Mouse (Mus musculus): ENCODE results near the gene Fktn.
"Not testable (repeated sequence)": the region's sequence is repeated elsewhere in the genome, so short reads cannot be mapped to it uniquely, and the experiment has no call there.

The Fktn gene

DNA sequence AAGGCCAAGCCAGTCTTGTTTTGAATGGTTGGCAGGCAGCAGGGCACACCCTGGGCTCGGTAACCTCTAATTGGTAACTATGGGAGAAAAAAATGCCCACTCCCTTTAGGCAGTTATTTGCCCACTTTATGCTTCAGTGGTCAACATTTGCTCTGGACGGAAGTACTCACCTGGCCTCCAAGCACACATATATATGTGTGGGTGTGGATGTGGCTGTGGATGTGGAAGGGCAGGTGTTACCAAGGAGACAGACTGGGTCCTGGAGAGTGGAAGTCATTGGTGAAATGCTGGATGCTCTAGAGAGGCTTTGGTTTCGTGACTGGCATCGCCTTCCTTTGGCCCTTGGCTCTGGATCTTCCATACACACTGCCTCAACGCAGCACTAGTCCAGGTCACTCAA, 58.2 kb downstream of the Fktn start:
- no peak for DNase-seq (ENCODE audit: low spot score in 2 of 2)

DNA sequence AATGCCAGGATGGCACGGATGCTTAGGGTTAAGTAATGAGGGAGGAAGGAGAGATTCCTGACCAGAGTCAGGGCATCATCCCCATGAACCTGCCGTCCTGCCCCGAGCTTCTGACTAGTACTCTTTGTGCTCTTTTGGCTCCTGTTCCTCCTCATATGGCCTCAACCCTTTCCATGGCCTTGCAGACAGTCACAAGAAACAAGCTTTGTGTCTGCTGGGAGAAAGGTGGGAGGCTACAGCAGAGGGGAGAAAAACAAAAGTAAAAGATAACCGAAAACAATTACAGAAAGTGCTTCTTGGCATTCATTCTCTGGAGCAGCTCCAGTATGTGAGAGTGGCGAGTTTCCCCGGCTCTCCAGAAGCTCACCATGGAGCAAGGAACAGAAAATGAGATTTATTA, 60.1 kb downstream of the Fktn start:
- no peak for DNase-seq (ENCODE audit: low spot score in 2 of 2)

DNA sequence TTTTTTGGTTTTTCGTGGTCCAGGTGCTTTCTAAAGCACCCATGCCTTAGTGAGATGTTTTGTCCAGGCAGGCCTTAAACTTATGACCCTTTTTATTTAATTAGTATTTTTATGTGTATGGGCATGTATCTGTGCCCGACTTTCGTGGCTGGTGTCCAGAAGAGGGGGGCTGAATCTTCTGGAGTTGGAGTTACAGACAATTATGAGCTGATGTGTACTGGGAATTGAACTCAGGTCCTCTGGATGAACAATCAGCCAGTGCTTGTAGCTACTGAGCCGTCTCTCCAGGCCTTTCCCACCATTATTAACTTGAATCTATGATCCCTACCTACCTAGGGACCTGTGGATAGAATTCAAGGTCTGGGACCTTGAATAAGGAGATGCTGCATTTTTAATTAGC, 67.6 kb downstream of the Fktn start:
- DNase-seq (ENCODE audit: low spot score in 2 of 2), result no peak

DNA sequence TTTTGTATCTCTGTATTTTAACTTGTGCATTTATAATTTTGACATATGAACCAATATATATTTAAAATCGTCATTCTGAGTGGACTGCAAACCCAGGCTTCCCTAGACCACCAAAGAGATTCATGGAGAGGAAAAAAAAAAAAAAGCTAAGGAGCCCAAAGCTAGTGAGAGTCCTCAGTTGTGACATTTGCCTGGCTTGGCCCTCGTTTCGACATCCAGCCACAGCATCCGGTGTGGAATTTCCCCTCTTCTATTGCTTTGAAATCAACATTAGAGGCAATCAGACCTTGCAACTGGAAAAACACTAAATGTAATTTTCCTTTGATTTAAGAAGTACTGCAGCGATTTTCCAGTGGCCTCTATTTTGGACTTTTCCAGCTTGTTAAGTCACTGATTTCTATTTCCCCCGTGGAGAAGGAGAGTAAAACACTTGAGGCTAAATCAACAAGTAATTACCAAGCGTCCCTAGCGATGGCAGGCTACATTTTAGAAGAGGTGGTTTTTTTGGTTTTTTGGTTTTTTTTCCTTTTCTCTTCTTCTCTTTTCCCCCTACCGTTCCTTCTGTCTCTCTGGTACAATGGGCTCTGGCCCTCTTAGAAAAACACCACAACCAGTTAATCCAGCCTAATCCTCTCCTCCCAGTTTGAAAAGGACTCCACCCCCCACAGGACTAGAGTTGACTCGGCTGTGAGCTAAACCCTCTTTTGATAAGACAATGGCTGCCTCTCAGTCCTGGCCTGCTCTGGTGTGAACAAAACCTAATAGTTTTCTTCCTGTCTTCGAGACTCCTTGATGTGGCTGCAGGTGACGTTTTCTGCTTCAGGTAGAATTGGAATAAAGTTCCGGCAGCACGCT, 68.6 kb downstream of the Fktn start:
- DNase-seq (ENCODE audit: low spot score in 2 of 2), result peak in 1 of 2 experiments; percentile 6

DNA sequence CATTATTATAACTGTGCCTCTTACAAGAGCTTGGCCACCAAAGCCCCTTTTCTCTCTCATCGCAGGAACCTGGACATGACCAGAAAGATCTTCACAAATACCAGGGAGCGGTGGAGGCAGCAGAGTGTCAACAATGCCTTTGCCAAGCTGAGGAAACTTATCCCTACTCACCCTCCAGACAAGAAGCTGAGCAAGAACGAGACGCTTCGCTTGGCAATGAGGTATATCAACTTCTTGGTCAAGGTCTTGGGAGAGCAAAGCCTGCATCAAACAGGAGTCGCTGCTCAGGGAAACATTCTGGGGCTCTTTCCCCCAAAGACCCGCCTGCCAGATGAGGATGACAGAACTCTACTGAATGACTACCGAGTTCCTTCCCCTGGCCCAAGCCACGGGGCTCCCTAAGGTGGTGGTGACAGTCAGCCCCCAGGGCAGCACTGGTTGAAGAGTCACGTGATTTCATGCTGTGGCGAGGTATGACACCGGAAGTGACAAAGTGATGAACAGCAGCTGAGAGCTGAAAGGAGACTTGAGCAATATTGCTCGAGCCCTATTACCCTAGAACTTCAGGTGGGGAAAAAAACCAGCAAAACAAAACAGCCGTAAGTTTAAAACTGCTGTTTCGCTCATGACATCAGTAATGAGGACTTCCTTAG, 72.1 kb downstream of the Fktn start:
- peak; percentile 49 to 56 for DNase-seq (ENCODE audit: low spot score in 2 of 2)

DNA sequence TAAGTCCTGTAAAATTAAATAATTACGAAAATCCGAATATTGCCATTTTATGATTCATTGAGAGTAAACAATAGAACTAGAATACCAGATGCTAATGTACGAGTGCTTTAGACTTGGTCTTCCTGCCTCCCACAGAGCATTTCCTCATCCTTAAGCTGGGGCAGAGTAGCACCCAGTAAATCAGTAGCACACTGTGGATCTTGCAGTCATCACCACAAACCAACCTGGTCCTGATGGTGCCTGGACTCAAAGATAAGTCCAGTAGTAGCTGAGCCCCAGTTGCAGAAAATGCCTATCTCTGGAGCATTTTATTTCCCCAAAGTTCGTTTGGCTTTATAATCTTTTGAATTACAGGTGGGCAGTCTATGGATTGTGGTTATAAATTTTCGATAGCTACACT, 73.1 kb downstream of the Fktn start:
- no peak for DNase-seq (ENCODE audit: low spot score in 2 of 2)

DNA sequence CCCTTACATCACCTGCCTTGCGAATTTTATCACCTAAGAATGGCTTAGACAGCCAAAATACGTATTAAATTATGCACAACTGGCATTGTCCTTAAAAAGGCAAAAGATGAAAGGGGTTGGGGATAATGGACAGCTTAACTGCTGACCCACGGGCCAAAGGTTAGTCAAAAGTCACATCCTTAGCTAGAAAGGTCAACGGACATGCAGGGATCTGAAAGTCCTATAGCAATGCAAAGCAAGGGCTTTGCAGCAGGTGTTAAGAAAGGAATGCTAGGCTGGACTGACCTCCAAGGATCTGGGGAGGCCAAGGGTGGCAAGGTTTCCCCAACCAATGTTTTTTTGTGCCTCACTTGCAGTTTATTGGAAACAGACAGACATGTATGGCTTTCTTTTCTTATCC, 75.5 kb downstream of the Fktn start:
- no peak for DNase-seq (ENCODE audit: low spot score in 2 of 2)

DNA sequence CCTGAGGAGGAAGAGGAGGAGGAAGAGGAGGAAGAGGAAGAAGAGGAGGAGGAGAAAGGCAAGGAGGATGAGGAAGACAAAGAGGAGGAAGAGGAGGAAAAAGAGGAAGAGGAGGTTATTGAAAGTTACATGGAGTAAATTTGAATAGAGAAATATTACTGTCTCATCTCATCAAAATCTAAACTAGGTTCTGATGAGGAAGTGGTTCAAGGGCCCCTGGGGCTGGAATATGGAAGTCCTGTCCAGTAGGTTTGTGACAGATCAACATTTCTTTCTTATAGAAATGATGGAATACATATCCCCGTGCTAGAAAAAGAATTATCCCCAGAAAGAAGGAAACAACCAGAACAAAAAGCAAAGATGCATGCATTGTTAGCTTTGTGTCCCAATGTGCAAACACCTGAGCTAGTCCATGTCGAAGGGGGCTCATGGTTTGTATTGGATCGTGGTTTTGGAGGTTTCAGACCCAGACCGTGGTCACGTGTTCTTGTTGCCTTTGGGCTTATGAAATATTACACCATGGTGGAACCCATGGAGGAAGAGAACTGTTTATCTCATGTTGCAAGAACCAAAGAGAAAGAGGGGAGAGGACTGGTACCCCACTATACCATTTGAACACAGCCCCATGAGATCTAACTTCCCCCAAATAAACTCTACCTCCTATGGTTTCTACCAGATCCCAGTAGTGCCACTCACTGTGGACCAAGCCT, 80.6 kb downstream of the Fktn start:
- DNase-seq (ENCODE audit: low spot score in 2 of 2), result no peak

DNA sequence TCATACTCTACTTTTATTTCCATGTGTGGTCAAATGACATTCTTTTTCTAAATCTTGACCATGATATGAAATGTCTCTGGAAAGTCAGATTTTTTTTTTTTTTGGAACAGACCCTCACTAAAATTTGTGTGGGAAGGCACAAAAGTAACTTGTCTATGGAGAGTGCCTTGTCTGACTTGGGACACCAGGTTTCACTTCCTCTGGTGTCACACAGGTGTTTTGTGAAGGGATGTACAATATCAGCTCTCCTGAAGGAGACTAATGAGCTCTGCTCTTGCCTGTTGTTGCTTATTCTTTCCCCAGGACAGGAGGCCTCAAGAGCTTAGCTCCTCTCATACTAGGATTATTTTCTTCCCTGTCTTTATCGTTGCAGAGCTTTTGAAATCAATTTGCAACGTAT, 81.3 kb downstream of the Fktn start:
- DNase-seq (ENCODE audit: low spot score in 2 of 2), result no peak

DNA sequence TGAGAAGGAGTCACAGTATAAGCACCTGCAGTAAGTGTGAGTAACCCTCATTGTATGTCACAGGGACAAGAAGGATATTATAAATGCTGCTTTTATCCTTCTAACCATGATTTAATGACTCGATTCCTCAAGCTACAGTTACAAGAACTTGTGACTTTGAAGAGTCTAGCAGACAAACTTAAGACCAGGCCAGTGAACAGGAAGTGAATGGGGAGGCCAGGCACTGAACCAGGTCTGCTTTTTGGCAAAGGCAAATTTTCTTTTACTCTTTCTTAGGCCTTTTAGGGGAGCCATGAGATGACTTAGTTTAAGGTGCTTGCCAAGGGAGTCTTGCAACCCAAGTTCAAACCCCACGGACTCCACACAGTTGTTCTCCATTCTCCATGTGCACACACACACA, 81.9 kb downstream of the Fktn start:
- DNase-seq (ENCODE audit: low spot score in 2 of 2), result no peak

DNA sequence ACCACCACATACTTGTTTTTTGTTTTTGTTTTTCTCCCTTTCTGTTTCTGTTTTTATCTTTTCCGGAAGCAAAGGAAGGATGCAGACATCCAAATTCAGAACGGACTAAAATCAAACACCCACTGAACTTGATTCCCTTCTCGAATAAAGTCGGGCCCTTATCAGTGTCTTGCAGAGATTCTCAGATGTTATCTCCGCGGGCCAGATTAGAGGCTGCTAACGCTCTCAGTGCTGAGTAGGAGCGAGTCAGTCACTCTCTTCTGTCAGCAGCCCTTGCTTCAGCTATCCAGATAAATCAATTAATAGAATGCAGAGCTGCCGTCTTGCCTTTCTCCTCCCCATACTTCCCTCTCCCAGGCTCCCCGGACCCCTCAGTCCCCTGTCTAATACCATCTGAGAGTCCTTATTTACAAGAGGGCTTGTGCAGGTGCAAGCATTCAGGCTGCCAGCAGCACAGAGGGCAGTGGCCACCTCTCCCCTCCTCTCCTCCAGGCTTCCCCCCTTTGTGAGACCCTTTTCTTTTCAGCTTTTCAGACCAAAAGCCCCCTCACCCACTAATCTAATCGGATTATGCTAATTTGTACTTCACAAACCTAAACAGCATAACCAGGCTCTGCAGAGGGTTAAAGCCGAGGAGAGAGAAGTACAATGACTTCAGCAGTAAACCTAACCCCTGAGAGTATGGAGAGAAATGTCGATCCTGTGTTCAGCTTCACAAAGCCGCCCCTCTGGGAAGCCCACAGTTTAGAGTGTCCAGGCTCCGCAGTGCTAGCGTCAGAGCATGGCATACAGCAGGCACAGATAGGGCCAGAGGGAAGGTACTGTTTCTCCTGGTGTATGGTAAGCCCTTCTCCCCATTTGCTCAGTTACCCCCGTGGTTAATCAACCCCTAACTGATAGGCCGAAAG, 83.3 kb downstream of the Fktn start:
- DNase-seq (ENCODE audit: low spot score in 2 of 2), result no peak

DNA sequence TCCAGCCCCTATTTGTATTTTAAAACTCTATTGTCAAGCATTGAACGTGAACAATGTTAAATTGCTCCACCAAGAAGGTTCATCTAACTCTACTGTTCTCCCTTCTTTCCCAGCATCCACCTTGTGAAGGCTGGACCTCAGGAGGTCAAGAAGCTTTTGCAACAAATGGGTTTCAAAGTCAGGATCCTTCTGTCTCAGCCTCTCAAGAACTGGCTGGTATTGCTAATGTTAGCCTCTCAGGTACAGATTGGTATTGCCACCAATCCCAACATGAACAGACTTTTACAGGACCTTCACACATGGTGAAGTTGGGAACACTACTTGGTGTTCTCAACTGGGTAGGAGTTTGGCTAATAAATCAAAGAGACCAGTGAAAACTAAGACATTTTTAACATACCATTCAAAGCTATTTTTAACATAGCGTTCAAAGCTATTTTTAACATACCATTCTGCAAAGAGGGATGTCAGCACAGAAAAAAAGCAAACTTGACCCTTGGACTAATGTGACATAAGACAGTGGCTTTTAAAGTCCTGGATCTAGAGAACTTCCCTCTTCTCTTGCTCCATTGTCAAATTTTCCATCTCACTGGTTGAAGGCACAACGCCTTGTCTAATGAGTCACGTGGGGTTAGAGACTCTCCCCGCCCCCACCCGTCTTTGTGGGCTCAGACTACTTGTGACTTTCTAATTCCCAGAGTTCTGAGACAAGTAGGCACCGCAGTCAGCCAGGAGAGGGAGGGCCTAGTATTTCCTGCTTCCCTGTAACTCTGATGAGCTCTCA, 85.3 kb downstream of the Fktn start:
- DNase-seq (ENCODE audit: low spot score in 2 of 2), result no peak

DNA sequence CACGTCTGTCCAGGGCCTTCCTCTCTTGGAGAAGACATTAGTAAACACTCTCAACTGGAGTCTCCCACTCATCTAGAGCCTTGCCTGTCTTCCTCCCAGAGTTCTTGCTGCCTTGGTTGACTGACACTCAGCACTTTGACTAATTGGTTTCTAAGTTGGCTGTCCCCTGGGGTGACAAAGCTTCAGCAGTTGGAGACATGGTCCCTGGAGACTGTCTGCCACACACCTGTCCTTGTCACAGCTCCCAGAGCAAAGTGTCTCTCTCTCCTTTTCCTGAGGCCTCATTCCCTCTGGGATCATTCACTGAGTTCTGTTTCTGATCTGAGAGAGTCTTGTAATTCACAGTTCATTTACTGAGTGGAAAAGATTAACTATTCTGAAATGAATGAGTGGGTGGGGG, 86.0 kb downstream of the Fktn start:
- no peak for DNase-seq (ENCODE audit: low spot score in 2 of 2)

DNA sequence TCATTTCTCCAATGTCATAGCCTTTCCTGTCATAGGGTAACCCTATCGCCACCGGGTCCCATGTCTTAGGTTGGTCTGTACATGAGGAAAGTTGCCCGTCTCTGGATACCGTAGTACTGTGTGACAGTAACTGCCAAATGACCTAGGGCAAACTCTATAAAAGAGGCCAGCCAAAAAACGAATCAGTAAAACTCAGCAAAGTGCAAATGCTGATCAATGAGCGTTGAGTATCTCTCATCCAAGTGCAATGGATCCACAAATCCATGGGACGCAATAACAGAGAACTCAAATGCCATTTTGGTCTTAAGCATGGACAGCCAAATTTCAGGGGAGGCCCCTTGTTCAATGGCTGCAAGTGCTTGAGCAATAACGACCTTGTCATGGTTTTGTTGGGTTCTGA, 89.9 kb downstream of the Fktn start:
- not testable (repeated sequence) for DNase-seq (ENCODE audit: low spot score in 2 of 2)

DNA sequence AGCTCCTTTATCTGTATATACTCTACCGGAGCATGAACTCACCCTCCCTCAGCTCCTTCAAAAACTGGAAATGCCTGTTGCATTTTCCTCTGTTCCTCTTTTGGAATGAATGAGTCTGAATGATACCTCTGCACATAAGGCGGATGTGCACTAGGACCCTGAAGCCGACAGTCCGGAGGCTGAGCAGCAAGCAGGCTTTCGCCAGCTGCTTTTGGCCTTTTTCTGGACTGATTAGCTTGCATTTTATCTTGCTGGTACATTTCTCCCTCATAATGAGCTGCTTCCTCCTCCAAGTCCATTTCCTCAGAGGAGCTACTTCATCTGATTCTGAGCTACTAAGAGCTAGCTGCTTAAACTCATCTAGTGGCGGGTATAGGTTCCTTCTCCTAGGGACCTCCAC, 92.6 kb downstream of the Fktn start:
- DNase-seq (ENCODE audit: low spot score in 2 of 2), result not testable (repeated sequence)

DNA sequence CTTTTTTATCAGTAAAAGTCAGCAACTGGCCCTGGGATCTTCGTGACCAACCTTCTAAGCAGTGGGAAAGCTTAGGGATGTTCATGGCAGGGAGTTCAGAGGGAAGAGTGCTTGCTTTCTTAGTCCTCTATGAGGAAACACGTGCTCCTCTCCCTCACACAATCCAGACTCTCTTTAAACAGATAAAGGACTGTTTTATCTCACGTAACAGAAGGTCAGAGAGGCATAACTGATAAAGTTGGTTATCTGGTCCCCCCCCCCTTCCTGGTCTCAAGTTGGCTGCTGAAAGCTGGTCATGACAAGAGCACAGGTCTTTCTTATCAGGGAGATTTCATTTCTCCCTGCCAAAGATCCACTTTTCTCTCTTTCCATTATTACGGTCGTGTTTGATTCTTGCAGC, 104.5 kb downstream of the Fktn start:
- no peak for DNase-seq (ENCODE audit: low spot score in 2 of 2)

DNA sequence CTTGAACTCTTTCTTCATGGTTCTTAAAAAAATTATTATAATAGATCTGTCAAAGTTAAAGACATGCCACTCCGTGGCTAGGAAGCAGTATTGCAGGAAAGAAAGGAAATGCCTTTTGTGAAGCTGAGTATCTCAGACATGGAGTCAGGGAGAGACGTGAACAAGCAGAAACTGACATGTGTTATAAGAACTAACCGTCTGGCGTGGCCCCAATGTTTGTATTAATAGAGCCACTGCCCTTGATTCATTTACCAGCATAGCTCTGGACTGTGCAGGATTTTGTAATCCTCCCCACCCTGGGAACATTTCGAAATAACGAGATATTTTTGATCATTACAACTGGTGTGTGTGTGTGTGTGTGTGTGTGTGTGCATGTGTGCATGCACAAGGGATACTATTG, 109.9 kb downstream of the Fktn start:
- DNase-seq (ENCODE audit: low spot score in 2 of 2), result no peak

DNA sequence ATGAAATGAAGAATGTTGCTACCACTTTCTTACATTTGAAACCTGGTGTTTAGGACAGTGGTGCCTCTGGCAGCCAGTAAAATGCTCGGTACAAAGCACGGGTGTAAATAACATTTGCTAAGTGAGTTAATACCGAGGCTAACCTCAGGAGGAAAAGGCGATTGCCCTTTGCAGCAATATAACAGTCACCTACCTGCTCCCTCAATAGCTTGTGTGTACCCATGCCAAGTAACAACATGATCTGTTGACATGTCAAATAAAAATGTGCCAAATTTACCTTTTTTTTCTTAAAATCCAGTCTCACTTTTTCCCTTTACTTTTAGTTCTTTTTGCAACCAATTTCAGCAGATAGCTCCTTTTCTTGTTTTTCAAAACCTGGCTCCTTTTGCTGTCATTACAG, 111.0 kb downstream of the Fktn start:
- DNase-seq (ENCODE audit: low spot score in 2 of 2), result no peak

DNA sequence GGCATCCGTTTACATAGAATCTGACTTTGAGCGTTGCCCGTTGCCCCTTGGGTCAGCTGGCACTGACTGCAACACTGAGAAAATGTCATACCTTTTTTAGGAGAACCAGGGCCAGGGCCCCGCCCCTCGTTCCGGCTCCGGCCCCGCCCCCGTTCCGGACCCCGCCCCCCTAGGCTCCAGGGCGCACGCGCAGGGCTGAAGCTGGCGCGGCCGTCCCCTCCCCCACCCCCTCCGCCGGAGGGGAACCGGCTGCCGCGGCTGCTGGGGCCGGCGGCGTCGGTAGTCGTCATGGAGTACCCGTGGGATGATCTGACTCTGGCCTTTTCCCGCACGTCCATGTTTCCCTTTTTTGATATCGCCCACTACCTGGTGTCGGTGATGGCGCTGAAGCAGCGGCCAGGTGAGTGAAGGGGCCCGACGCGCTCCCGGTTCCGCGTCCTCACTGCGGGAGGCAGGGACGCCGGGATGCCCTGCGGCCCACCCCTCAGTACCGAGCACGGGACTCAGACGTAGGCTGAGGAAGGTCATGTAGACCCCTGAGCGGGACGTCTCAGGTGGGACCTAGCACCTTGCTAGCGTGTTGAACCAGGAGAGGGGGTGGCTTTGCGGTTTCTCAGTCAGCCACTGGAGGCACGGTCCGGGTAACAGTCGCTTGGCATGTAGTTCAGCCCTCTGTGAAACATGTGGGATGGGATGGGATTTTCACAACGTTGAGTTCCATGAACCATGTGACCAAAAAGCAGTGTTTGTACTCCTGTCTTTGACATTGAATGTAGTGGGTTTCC, 112.2 kb downstream of the Fktn start, which contains the start of gene Tmem38b:
Gene Tmem38b, plus strand, starts transcription at position 225 of the 785 bp plus-strand sequence.
- DNase-seq (ENCODE audit: low spot score in 2 of 2), result peak; percentile 53 to 72

DNA sequence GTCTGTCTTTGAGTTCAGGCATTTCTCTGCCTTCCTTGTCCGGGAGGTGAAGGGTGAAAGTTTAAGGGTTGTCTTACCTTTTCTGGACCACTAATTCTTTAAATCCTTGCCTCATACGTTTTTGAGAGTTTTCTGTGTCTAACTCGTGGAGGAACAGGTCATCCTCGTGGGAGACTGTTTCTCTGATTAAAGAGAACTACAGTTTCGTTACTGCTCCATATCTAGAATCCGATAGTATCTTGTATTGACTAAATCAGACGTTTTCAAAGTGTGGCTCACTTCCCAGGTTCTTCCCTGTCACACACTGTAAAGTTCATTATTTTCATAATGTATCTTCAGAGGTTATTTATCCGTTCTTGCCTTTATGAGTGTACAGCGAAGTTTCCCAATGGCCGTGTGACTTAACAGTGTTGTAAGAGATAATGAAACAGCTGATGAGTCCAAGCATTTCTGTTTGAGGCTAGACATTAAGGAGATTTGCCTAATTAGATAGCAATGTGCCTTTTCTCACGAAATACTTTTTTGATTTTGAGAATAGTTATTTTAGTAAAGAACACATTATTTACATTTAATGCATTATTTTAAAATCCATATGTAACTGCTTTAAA, 112.9 kb downstream of the Fktn start:
- no peak for DNase-seq (ENCODE audit: low spot score in 2 of 2)
